Mouse (Mus musculus) A20 (cell line): Measurements from ENCODE around the gene Abhd8.
A peak's percentile ranks its signal among the peaks of the same experiment; 100 is the strongest.
"Not testable (repeated sequence)": the region's sequence is repeated elsewhere in the genome, so short reads cannot be mapped to it uniquely, and the experiment has no call there.

ENCODE experiments used
- DNase-seq: peaks from one replicate; pipeline ENCODE4 v3.0.0-alpha.2; 2011; ENCODE audit warnings: low read depth, low spot score

The Abhd8 gene

DNA sequence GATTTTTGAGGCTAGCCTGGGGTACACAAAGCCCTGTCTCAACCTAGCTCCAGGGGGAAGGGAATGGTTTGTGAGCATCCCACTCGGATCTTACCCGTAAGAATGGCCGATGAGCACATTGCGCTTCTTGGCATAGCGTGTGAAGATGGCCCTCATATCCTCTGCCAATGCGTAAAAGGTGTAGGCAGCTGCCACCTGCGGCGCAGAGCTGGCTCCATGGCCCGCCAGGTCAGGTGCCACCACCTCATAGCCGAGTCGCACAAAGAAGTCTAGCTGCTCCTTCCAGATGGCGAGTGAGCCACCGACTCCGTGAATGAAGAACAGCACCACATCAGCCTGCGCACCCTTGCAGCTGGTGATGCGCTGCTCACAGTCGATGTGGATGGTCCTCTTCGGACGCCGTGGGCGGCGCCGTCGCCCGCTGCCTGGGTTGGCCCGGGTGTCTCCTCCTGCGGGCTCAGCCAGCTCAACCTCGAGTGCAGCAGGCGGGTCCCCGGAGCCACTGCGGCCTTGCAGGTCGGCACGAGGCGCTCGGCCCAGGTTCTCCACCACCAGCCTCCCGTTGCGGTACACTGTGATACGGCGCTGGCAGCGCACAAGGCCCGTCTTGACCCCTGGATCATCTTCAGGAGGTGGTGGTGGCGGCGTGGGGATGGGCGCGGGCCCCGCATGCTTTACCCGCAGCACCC is 2.2 kb downstream of the Abhd8 start:
- DNase-seq, result no peak

DNA sequence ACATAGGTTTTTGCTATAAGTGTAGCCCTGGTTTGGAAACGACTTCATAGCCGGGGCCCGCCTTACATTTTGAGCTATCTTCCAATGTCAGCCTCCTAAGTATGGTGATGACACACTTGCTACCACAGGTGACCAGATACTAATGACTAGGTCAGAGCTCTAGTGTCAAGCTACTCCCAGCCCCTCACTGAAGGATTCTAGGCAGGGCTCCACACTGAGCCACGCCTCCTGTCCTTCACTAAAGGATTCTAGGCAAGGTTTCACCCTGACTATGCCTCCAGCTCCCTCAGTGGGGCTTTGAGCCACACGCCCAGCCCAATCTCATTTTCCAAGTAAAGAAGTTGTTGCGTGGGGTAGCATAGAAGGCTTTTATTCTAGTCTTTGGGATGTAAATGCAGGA is 2.7 kb downstream of the Abhd8 start:
- no peak for DNase-seq

DNA sequence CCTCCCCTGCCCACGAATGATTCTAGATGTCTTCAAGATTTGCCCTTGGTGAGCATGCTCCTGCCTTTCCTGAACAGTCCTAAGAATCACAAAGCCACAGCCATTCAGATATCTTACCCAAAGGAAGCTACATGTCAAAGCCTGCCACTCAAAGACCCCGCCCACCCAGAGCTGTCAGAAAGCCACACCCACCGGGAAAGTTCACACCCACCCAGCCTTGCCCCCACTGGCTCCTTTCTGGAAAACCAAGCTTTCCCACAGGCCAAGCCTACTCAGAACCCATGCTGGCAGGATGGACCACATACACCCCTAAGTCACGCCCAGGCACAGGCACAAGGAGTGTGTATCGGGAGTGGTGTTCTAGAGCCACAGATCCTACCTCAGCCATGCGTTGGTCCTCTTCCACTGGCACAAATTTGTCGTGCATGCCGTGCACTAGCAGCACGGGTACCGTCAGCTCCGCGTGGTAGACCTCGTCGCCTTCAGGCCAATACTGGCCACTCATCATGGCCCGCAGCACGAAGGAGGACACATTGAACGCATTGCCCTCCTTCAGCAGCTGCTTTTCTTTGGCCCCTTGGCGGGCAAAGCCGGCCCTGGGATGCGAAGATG is 5.7 kb downstream of the Abhd8 start:
- DNase-seq, result no peak

DNA sequence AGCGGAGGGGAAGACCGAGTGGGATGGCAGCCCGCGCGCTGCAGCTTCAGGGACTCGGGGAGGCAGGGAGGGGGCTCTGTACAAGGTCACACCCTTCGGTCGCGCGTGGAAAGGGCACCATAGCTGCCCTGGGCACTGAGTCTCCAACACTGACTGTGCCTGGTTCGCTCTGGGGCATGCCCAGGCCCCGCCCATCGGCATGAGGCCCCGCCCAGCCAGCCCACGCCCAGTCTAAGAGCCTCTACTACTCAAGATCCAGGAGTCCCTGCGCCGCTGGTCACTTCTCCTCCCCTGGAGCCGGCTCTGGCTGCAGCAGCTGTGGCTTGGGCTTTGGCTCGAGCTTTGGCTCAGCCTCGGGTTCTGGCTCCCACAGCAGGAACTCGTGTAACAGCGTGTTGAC is 6.5 kb downstream of the Abhd8 start:
- DNase-seq, result no peak

GRCm38 (mm10) chr8:71454668-71455067 is 8.8 kb downstream of the Abhd8 start:
- DNase-seq, result no peak

DNA sequence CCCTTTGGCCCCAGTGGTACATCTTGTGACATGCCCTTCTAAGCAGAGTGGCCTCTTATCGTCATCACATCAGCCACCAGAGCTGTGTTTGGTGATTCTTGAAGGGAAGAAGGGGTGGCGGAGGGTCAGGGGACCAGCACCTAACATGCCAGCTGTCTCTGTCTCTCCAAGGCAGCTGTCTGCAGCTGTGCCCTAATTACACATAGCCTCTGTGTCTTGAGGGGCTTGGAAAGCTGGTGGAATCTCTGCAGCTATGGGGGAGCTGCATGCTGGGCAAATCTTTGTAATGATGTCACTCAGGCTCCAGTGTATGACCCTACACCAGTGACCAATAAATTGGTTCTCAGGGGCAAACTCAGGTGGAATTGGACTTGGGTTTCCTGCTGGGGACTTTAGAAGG is 10.8 kb downstream of the Abhd8 start:
- DNase-seq, result no peak

DNA sequence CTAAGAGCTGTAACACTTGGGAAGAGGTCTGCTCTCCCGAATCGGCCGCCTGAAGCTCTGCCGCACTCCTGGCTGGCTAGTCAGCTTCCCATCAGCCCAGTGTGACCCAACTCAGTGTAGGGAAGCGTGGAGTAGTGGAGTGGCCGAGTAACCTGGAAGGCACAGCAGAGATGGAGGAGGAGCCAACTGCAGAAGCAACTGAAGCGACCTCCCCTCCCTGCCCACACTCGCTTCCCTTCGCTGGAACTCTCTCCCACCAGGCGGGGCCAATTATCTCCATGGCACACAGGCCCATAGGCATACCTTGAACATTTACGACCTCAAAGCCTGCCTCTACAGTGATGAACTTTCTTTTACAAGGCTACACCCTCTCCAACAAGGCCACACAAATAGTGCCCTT is 11.7 kb downstream of the Abhd8 start:
- no peak for DNase-seq

DNA sequence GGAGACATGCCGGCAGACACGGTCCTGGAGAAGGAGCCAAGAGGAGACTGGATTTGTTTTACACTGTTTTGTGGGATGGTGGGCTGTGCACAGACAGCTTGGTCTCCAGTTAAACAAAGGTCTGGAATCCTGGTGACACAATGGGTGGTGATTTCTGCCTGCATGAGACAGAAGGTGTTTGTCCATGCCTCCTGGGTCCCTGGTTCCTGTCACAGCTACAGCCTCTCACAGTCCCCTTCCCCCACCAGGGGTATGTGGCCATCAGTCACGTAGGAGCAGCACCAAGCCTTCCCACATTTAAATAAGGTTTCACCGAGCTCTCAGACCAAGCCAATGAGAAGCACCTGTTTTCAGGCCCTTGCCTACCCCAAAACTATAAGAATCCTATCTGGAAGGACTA is 12.1 kb downstream of the Abhd8 start:
- DNase-seq, result no peak

GRCm38 (mm10) chr8:71445096-71445495 is 18.4 kb downstream of the Abhd8 start:
- peak; percentile 78 for DNase-seq

DNA sequence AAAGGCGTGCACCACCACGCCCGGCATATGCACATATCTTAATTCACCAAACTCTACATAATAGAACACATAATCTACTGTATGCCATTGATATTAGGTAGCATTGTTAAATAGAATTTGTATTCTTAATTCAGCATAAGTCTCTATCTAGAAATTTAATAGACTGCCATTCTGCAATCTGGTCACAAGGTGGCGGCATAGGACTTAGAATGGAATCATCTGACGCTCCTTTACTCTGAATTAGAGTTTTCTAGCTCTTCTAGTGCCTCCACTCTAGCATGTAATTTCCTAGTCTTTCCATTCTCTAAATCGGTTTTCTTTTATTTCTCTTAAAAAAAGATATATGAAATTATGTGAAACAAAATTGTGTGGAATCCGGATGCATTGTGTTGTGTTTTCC is 22.1 kb downstream of the Abhd8 start:
- DNase-seq, result peak; percentile 72

DNA sequence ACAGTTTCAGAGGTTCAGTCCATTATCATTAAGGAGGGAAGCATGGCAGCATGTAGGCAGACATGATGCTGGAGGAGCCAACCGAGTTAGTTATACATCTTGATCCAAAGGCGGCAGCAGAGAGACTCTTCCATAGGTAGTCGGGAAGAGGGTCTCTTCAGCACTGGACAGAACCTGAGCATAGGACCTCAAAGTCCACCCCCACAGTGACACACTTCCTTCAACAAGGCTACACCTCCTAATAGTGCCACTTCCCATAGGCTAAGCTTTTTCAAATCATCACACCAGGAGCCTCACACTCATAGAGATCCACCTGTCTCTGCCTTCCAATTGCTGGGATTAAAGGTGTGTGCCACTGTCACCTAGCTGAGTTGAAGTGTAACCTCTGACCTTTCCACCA is 26.4 kb downstream of the Abhd8 start:
- DNase-seq, result no peak

DNA sequence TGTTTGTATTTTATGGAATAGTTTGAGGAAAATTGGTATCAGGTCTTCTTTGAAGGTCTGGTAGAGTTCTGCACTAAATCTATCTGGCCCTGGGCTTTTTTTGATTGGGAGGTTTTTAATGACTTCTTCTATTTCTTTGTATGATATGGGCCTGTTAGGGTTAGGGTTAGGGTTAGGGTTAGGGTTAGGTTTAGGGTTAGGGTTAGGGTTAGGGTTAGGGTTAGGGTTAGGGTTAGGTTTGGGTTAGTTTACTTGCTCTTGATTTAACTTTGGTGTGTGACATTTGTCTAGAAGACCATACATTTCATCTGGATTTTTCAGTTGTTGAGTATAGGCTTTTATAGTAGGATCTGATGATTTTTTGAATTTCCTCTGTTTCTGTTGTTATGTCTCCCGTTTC is 30.5 kb downstream of the Abhd8 start:
- DNase-seq, result not testable (repeated sequence)

DNA sequence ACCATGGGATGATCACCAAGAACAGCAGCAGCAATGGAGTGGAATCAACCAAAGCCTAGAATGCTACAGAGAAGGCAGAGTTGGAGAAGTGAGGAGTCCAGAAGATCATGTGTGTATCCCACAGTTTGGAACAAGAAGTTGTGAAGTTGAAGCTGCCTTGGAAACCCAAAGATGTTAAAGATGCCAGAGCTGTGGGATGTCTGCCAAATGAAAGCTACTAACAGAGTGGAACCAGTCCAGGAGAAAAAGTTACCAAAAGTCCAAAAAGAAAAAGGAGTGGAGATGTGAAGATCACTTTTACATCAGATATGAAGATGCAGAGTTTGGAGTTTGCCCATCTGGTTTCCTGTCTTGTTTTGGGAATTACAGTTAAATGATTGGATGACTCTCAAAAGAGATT is 41.3 kb downstream of the Abhd8 start:
- no peak for DNase-seq

DNA sequence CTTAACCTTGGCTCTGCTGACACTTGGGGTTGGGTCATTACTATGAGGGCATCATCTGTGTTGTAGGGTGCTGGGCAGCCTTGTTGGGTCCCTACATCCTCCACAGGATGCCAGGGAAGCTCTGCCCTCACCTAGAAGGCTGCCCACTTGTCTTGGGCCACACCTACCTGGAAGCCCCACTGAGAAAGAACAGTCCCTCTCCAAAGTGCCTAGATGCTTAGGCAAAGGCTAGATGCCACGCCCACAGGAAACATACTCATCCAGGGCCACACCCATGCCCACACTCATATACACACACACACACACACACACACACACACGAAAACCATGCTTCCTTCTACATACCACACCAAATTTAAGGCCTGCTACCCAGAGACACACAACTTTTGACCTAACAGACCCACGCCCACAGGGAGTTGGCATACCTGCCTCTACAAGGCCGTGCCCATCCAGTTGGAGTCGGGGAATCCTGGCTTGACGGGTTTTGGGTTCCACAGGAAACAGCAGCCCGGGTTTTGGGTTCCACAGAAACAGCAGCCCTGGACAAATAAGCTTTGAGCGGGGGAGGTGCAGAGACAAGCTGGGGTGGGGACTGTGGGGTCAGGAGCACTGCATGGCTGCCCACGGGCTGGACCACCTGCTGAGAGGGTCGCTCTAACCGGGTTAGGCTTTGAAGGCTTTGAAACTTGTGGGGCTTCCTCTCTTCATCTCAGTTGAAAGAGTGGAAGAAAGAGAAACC is 51.8 kb downstream of the Abhd8 start:
- no peak for DNase-seq

DNA sequence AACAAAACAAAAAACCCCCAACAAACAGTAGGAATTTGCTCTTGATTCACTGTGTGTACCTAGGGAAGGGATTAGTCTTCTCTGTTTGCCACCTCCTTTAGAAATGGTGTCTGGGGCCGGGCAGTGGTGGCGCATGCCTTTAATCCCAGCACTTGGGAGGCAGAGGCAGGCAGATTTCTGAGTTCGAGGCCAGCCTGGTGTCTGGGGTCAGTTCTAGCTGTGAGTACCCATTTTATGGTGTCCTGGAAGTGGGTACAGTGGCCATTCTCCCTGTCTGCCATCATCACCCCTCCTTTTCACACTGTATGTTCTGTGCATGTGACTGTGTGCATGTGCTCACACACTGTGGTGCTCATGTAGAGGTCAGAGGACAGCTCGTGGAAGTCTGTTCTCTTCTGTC is 55.2 kb downstream of the Abhd8 start:
- no peak for DNase-seq

DNA sequence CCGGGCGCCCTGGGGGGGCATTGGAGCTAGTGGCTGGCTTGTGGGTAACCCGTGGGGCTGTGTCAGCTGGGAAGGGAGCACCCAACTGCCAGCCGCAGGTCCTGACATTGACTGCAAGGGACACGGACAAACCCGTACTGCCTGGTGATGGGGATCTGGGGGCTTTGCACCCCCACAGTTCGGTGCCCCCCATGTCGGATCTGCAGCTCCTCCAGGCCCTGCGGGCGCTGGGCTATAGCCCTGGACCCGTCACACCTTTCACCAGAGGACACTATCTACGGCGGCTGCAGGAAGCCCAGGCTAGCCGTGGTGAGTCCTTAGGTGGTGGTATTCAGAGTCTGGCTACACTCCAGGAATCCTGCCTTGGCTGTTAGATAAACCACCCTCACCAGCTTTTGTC is 56.0 kb downstream of the Abhd8 start:
- DNase-seq, result no peak
